Mouse (Mus musculus) limb, embryonic 15.5 days (tissue): ENCODE results near the gene Ssbp2. TPM values are rescaled to one million over a fixed set of nuclear protein-coding genes. Genes with fewer than 3 reads are reported as not detected.

Experiments used
- ATAC-seq: fragments of 200-750 bp; cut with Nextera tagmentation; 2 replicates; pipeline ENCODE4 v1.8.0; 2017; ENCODE audit warnings: low read depth, moderate TSS enrichment; ENCODE audit not compliant: insufficient number of reproducible peaks, low FRiP score, low TSS enrichment
- H3K27ac ChIP-seq: fragments of 300-500 bp; sonication (generic); 2 replicates; pipeline ENCODE4 v1.5.1; 2015; ENCODE audit warnings: moderate library complexity, mild to moderate bottlenecking, inconsistent platforms
- H3K27me3 ChIP-seq: fragments of 300-500 bp; sonication (generic); 2 replicates; pipeline ENCODE4 v1.6.1; 2015; ENCODE audit warnings: inconsistent platforms
- H3K36me3 ChIP-seq: fragments of 300-500 bp; sonication (generic); 2 replicates; pipeline ENCODE4 v1.6.1; 2015; ENCODE audit warnings: inconsistent platforms
- H3K4me1 ChIP-seq: fragments of 300-500 bp; sonication (generic); 2 replicates; pipeline ENCODE4 v1.6.1; 2015; ENCODE audit warnings: inconsistent platforms
- H3K4me2 ChIP-seq: fragments of 300-500 bp; sonication (generic); 2 replicates; pipeline ENCODE4 v1.6.1; 2015; ENCODE audit warnings: mild to moderate bottlenecking, inconsistent platforms
- H3K4me3 ChIP-seq: fragments of 300-500 bp; sonication (generic); 2 replicates; pipeline ENCODE4 v1.5.1; 2015; ENCODE audit warnings: mild to moderate bottlenecking, inconsistent platforms
- H3K9ac ChIP-seq: fragments of 300-500 bp; sonication (generic); 2 replicates; pipeline ENCODE4 v1.6.1; 2015; ENCODE audit warnings: inconsistent platforms
- H3K9me3 ChIP-seq: fragments of 300-500 bp; sonication (generic); 2 replicates; pipeline ENCODE4 v1.6.1; 2016; ENCODE audit warnings: inconsistent platforms
- WGBS: fragments of 180-500 bp; shearing (Covaris S2); methylation state at CpG from one replicate; pipeline ENCODE4 v1.1.7; 2015; 5-methylcytosine and 5-hydroxymethylcytosine counted together
- microRNA-seq: library from miRNA; unstranded; fragments of <30 nt; microRNA quantifications from one replicate; pipeline ENCODE4, GENCODE M21; 2016
- polyA plus RNA-seq: library from polyadenylated mRNA; unstranded; fragments of >200 nt; fragmentation: Nextera tagmentation; extraction: Ambion mirVana; gene quantifications from 2 replicates; pipeline ENCODE4 v1.2.1, GENCODE M21; 2015

The Ssbp2 gene
- polyA plus RNA-seq, 1 experiment from 2014 or later, result 167 TPM

GRCm38 (mm10) chr13:91749981-91750380, 289.9 kb downstream of the Ssbp2 start:
- Histone ChIP-seq H3K9me3 (no peaks in the 10 kb centered on the region), H3K4me2 (no peak overlapping the region), H3K4me3 (no peak overlapping the region), H3K36me3 (no peaks in the 10 kb centered on the region), H3K9ac (no peak overlapping the region), H3K4me1 (peaks cover 4% of the 10 kb centered on the region; the same call in 1 of the 2 replicates), H3K27me3 (no peaks in the 10 kb centered on the region), H3K27ac (no peak overlapping the region)
- 80% methylated on average over 4 of the region's 4 CpGs for whole genome bisulfite sequencing
- ATAC-seq, result no peak

Small RNA genes within 50 kb of the gene (microRNA-seq; reads per million reads assigned to microRNA genes)
- gene Gm27656, result not detected

Other genes starting within 250 kb of the Ssbp2 start
- 15.4 and 17.8 TPM in 2 replicates for gene Atg10, start 236.3 kb upstream of the Ssbp2 start, polyA plus RNA-seq